Mouse (Mus musculus) layer of hippocampus, postnatal 10 days (tissue): ENCODE results near the gene Olfr399. TPM values are rescaled to one million over a fixed set of nuclear protein-coding genes. Genes with fewer than 3 reads are reported as not detected.

Source experiments
- DNase-seq, 2 experiments: peaks; one replicate each; pipeline ENCODE4 v3.0.0; 2021; ENCODE audit warnings: low spot score in 2 of 2
- long read RNA-seq: library from polyadenylated mRNA; stranded (forward); transcript quantifications from one replicate; pipeline ENCODE4 v2.0.0, GENCODE M21; 2023
- total RNA-seq, 2 experiments: library from RNA; stranded (reverse); gene quantifications; 2 replicates each; pipeline ENCODE4 v1.2.3; 2021

Olfr399 gene
- total RNA-seq, result not detected
- long read RNA-seq, result 0 reads

- no peak for DNase-seq
These were observed at the start of gene Olfr399, which contains the start of gene Olfr139 for GRCm38 (mm10) chr11:74056451-74056850. Olfr399 (minus strand) TSS chr11:74056615. Olfr139 (minus strand) TSS chr11:74056551.

- DNase-seq, result no peak
These were observed 48.7 kb upstream of the Olfr399 start for GRCm38 (mm10) chr11:74105066-74105465.

DNA sequence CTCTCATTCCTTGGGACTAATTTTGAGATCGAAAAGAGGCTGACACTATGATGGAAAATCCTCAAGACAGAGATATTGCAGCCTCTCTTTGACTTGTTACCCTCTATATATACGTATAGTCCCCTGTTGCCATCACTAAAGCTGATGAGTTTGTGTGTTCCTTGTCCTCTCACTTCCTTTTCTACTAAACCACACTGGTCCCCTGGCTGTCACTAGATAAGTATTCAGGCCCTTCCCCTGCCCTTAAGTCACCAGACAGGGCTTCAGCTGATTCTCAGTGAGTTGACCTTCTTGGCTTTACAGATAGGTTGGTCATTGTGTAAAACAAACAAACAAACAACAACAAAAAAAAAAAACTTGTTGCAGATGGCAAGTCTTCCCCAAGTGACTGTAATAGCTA lies 45.1 kb upstream of the Olfr399 start:
- DNase-seq, result no peak

- no peak for DNase-seq
These were observed 44.3 kb upstream of the Olfr399 start for GRCm38 (mm10) chr11:74100724-74101123.

DNA sequence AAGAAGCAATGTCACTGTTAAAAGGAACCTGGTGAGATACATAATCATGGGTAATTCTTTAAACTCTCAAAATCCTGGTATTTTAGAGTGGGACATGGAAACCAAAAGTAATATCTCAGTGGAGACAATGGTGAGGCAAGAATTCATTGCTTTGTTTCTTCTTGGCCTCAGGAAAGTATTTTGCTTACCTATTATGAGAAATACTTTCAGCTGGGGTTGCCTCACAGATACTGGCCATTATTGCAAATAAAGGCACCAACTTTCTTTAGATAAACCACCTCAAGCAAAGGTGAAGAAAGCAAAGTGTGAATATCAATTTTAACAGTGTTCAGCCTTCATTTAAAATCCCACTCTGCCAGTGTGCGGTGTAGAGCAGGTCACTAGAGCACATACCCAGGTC lies 13.2 kb upstream of the Olfr399 start, which contains the start of gene Zfp616:
Gene Zfp616, plus strand, starts transcription at position 301 of the 400 bp plus-strand sequence.
- DNase-seq, result no peak

- no peak for DNase-seq
These were observed 5.1 kb downstream of the Olfr399 start for GRCm38 (mm10) chr11:74051347-74051746.

Other genes with a start within 250 kb of the Olfr399 start
- gene Olfr392, start 239.6 kb downstream of the Olfr399 start, total RNA-seq, result not detected
- not detected for gene Olfr393, start 205.2 kb downstream of the Olfr399 start, total RNA-seq
- not detected for gene Olfr394, start 165.8 kb downstream of the Olfr399 start, total RNA-seq
- not detected for gene Olfr395, start 147.3 kb downstream of the Olfr399 start, total RNA-seq
- not detected for gene Olfr23, start 119.9 kb downstream of the Olfr399 start, total RNA-seq
- gene Olfr397, start 95.8 kb downstream of the Olfr399 start, total RNA-seq, result not detected
- not detected for gene Olfr398, start 66.2 kb downstream of the Olfr399 start, total RNA-seq
- not detected for gene Olfr139, start 64 bp downstream of the Olfr399 start, total RNA-seq
- not detected for gene Zfp616, start 13.3 kb upstream of the Olfr399 start, total RNA-seq
- not detected for gene Olfr401, start 57.1 kb upstream of the Olfr399 start, total RNA-seq
- not detected for gene Olfr402, start 96.9 kb upstream of the Olfr399 start, total RNA-seq
- not detected for gene Olfr403, start 129.6 kb upstream of the Olfr399 start, total RNA-seq
- gene Olfr43, start 154.8 kb upstream of the Olfr399 start, total RNA-seq, result not detected
- gene Olfr406, start 203.2 kb upstream of the Olfr399 start, total RNA-seq, result not detected
- gene Olfr59, start 227.1 kb upstream of the Olfr399 start, total RNA-seq, result not detected